Mouse (Mus musculus) neural tube, embryonic 15.5 days (tissue): ENCODE measurements around the gene Jup. TPM values are rescaled to one million over a fixed set of nuclear protein-coding genes. Genes with fewer than 3 reads are reported as not detected.

Experiments
- ATAC-seq: fragments of 200-750 bp; cut with Nextera tagmentation; 2 replicates; pipeline ENCODE4 v1.8.0; 2017; ENCODE audit warnings: mild to moderate bottlenecking, moderate TSS enrichment, moderate library complexity; ENCODE audit not compliant: low FRiP score
- H3K27ac ChIP-seq: fragments of 300-500 bp; sonication (generic); replicated peaks from 2 replicates; pipeline ENCODE4 v1.5.1; 2015; ENCODE audit warnings: mild to moderate bottlenecking, inconsistent platforms
- H3K27me3 ChIP-seq: fragments of 300-500 bp; sonication (generic); replicated peaks from 2 replicates; pipeline ENCODE4 v1.6.1; 2015; ENCODE audit warnings: inconsistent platforms
- H3K36me3 ChIP-seq: fragments of 300-500 bp; sonication (generic); 2 replicates; pipeline ENCODE4 v1.6.1; 2015; ENCODE audit warnings: inconsistent platforms
- H3K4me1 ChIP-seq: fragments of 300-500 bp; sonication (generic); 2 replicates; pipeline ENCODE4 v1.6.1; 2015; ENCODE audit warnings: inconsistent platforms
- H3K4me2 ChIP-seq: fragments of 300-500 bp; sonication (generic); 2 replicates; pipeline ENCODE4 v1.6.1; 2015; ENCODE audit warnings: inconsistent platforms, mild to moderate bottlenecking, moderate library complexity
- H3K4me3 ChIP-seq: fragments of 300-500 bp; sonication (generic); replicated peaks from 2 replicates; pipeline ENCODE4 v1.5.1; 2015; ENCODE audit warnings: mild to moderate bottlenecking, inconsistent platforms
- H3K9ac ChIP-seq: fragments of 300-500 bp; sonication (generic); replicated peaks from 2 replicates; pipeline ENCODE4 v1.6.1; 2015; ENCODE audit warnings: mild to moderate bottlenecking, inconsistent platforms
- H3K9me3 ChIP-seq: fragments of 300-500 bp; sonication (generic); replicated peaks from 2 replicates; pipeline ENCODE4 v1.6.1; 2016; ENCODE audit warnings: inconsistent platforms
- WGBS: fragments of 180-500 bp; shearing (Covaris S2); methylation state at CpG from one replicate; pipeline ENCODE4 v1.1.7; 2015; ENCODE audit warnings: mixed read lengths; 5-methylcytosine and 5-hydroxymethylcytosine counted together
- polyA plus RNA-seq: library from polyadenylated mRNA; unstranded; fragments of >200 nt; fragmentation: Nextera tagmentation; extraction: Ambion mirVana; gene quantifications from 2 replicates; pipeline ENCODE4 v1.2.1, GENCODE M21; 2015

Jup gene
- polyA plus RNA-seq, 1 experiment from 2014 or later: 58.2 TPM

GRCm38 (mm10) chr11:100423836-100424235 lies 26.3 kb upstream of the Jup start:
- no peaks in the 10 kb centered on the region for H3K9me3 ChIP-seq
- WGBS: 90% methylated on average over 7 of the region's 7 CpGs
- no peaks in the 10 kb centered on the region for H3K27me3 ChIP-seq
- no peak overlapping the region for H3K9ac ChIP-seq
- ATAC-seq: no peak
- H3K27ac ChIP-seq: no peak overlapping the region
- H3K4me1 ChIP-seq: 0 out of 2 replicates have a peak, but pooled peaks cover 2% of the 10 kb centered on the region
- H3K4me3 ChIP-seq: no peak overlapping the region
- no peaks in the 10 kb centered on the region for H3K36me3 ChIP-seq
- H3K4me2 ChIP-seq: no peak overlapping the region

GRCm38 (mm10) chr11:100421537-100421936 lies 24.0 kb upstream of the Jup start:
- 58% methylated on average over 8 of the region's 8 CpGs for WGBS
- Histone ChIP-seq H3K4me1 (no peaks in the 10 kb centered on the region), H3K4me2 (no peak overlapping the region)

GRCm38 (mm10) chr11:100414914-100415822 lies 17.6 kb upstream of the Jup start, which contains the start of gene Fkbp10:
Fkbp10 (plus strand) TSS chr11:100415697.
- WGBS: under 1% methylated on average over 31 of the region's 31 CpGs
- H3K27me3 ChIP-seq: peaks cover 20% of the 10 kb centered on the region
- H3K27ac ChIP-seq: peak within 1 kb of the TSS; percentile 86
- H3K4me2 ChIP-seq: peak within 1 kb of the TSS; percentile 70
- H3K4me3 ChIP-seq: peak within 1 kb of the TSS; percentile 66
- ATAC-seq: peak; percentile 60
- peaks cover 40% of the 10 kb centered on the region for H3K4me1 ChIP-seq
- H3K9me3 ChIP-seq: no peaks in the 10 kb centered on the region
- H3K9ac ChIP-seq: peak within 1 kb of the TSS; percentile 76
- H3K36me3 ChIP-seq: no peaks in the 10 kb centered on the region; the same call in 1 of the 2 replicates

More at GRCm38 (mm10) chr11:100421537-100421936, 24.0 kb upstream of the Jup start:
- H3K9me3 ChIP-seq: no peaks in the 10 kb centered on the region
- H3K27me3 ChIP-seq: peaks cover 4% of the 10 kb centered on the region
- no peak overlapping the region for H3K4me3 ChIP-seq
- no peak for ATAC-seq
- no peak overlapping the region for H3K27ac ChIP-seq
- no peaks in the 10 kb centered on the region for H3K36me3 ChIP-seq
- H3K9ac ChIP-seq: no peak overlapping the region

- peak within 1 kb of the TSS; percentile 70 for H3K4me2 ChIP-seq
- peak within 1 kb of the TSS; percentile 66 for H3K4me3 ChIP-seq
- H3K4me1 ChIP-seq: peaks cover 40% of the 10 kb centered on the region
- H3K27me3 ChIP-seq: peaks cover 20% of the 10 kb centered on the region
- peak; percentile 92 for ATAC-seq
- WGBS: 3% methylated on average over 92 of the region's 93 CpGs
- H3K36me3 ChIP-seq: peaks cover under 1% of the 10 kb centered on the region; the same call in 1 of the 2 replicates
- peak within 1 kb of the TSS; percentile 76 for H3K9ac ChIP-seq
- H3K27ac ChIP-seq: peak within 1 kb of the TSS; percentile 86
- H3K9me3 ChIP-seq: no peaks in the 10 kb centered on the region
Observed at GRCm38 (mm10) chr11:100414021-100414913, 16.7 kb upstream of the Jup start, which contains the start of gene P3h4. P3h4 (minus strand) TSS chr11:100414836.

GRCm38 (mm10) chr11:100413541-100413940 lies 16.0 kb upstream of the Jup start:
- peaks cover 40% of the 10 kb centered on the region for H3K4me1 ChIP-seq
- peak overlapping the region; percentile 66 for H3K4me3 ChIP-seq
- H3K9ac ChIP-seq: peak overlapping the region; percentile 76
- ATAC-seq: no peak
- H3K36me3 ChIP-seq: peaks cover 7% of the 10 kb centered on the region; the same call in 1 of the 2 replicates
- peaks cover 20% of the 10 kb centered on the region for H3K27me3 ChIP-seq
- WGBS: 75% methylated on average over 11 of the region's 11 CpGs
- no peaks in the 10 kb centered on the region for H3K9me3 ChIP-seq
- peak overlapping the region; percentile 70 for H3K4me2 ChIP-seq
- H3K27ac ChIP-seq: no peak overlapping the region

- no peak overlapping the region for H3K27ac ChIP-seq
- H3K9ac ChIP-seq: no peak overlapping the region
- H3K27me3 ChIP-seq: peaks cover 19% of the 10 kb centered on the region
- peaks cover 7% of the 10 kb centered on the region; the same call in 1 of the 2 replicates for H3K36me3 ChIP-seq
- no peaks in the 10 kb centered on the region for H3K9me3 ChIP-seq
- 0 out of 2 replicates have a peak overlapping the region, but pooled peaks have one; percentile 70 for H3K4me2 ChIP-seq
- WGBS: 80% methylated on average over 11 of the region's 11 CpGs
- no peak for ATAC-seq
- no peak overlapping the region for H3K4me3 ChIP-seq
- H3K4me1 ChIP-seq: peaks cover 40% of the 10 kb centered on the region
Observed at GRCm38 (mm10) chr11:100411736-100412135, 14.2 kb upstream of the Jup start.

GRCm38 (mm10) chr11:100409686-100410085 lies 12.1 kb upstream of the Jup start:
- Histone ChIP-seq H3K9ac (no peak overlapping the region), H3K4me3 (no peak overlapping the region), H3K9me3 (no peaks in the 10 kb centered on the region), H3K4me1 (peaks cover 31% of the 10 kb centered on the region), H3K4me2 (no peak overlapping the region), H3K36me3 (peaks cover 7% of the 10 kb centered on the region; the same call in 1 of the 2 replicates), H3K27me3 (0 out of 2 replicates have a peak, but pooled peaks cover under 1% of the 10 kb centered on the region), H3K27ac (no peak overlapping the region)
- no peak for ATAC-seq
- WGBS: 87% methylated on average over 3 of the region's 3 CpGs

GRCm38 (mm10) chr11:100408835-100409462 lies 11.4 kb upstream of the Jup start:
- H3K9me3 ChIP-seq: no peaks in the 10 kb centered on the region
- H3K4me3 ChIP-seq: no peak overlapping the region
- H3K27ac ChIP-seq: no peak overlapping the region
- H3K9ac ChIP-seq: no peak overlapping the region
- no peak for ATAC-seq
- H3K36me3 ChIP-seq: peaks cover 7% of the 10 kb centered on the region; the same call in 1 of the 2 replicates
- H3K27me3 ChIP-seq: no peaks in the 10 kb centered on the region
- H3K4me2 ChIP-seq: no peak overlapping the region
- peaks cover 28% of the 10 kb centered on the region for H3K4me1 ChIP-seq
- 93% methylated on average over 12 of the region's 12 CpGs for WGBS

GRCm38 (mm10) chr11:100408076-100408834 lies 10.7 kb upstream of the Jup start:
- no peak for ATAC-seq
- H3K9me3 ChIP-seq: no peaks in the 10 kb centered on the region
- H3K9ac ChIP-seq: no peak overlapping the region
- no peaks in the 10 kb centered on the region for H3K27me3 ChIP-seq
- peaks cover 7% of the 10 kb centered on the region; the same call in 1 of the 2 replicates for H3K36me3 ChIP-seq
- peaks cover 21% of the 10 kb centered on the region for H3K4me1 ChIP-seq
- H3K4me3 ChIP-seq: no peak overlapping the region
- no peak overlapping the region for H3K4me2 ChIP-seq
- 45% methylated on average over 10 of the region's 10 CpGs for WGBS
- no peak overlapping the region for H3K27ac ChIP-seq

GRCm38 (mm10) chr11:100406995-100407705 lies 9.6 kb upstream of the Jup start:
- Histone ChIP-seq H3K4me3 (no peak overlapping the region), H3K4me2 (no peak overlapping the region), H3K27ac (no peak overlapping the region), H3K27me3 (no peaks in the 10 kb centered on the region), H3K4me1 (peaks cover 10% of the 10 kb centered on the region), H3K9me3 (no peaks in the 10 kb centered on the region), H3K36me3 (peaks cover 7% of the 10 kb centered on the region; the same call in 1 of the 2 replicates), H3K9ac (no peak overlapping the region)
- ATAC-seq: no peak
- 84% methylated on average over 5 of the region's 5 CpGs for WGBS
